Mouse (Mus musculus) left cerebral cortex, postnatal 25 days (tissue): ENCODE results near the gene Sfta2. TPM values are rescaled to one million over a fixed set of nuclear protein-coding genes. Genes with fewer than 3 reads are reported as not detected.

ENCODE experiments used
- DNase-seq, 2 experiments: peaks; one replicate each; pipeline ENCODE4 v3.0.0; 2022; ENCODE audit warnings: low spot score in 2 of 2, mixed read lengths in 1 of 2
- intact Hi-C: fragments of 180-260 bp; cut with DNase I; formaldehyde crosslinking; loops from one replicate; pipeline ENCODE4 v1.15.1; 2025
- total RNA-seq, 2 experiments: library from RNA; stranded (reverse); gene quantifications; 2 replicates each; pipeline ENCODE4 v1.2.3; 2021

The Sfta2 gene
- not detected for total RNA-seq

DNA sequence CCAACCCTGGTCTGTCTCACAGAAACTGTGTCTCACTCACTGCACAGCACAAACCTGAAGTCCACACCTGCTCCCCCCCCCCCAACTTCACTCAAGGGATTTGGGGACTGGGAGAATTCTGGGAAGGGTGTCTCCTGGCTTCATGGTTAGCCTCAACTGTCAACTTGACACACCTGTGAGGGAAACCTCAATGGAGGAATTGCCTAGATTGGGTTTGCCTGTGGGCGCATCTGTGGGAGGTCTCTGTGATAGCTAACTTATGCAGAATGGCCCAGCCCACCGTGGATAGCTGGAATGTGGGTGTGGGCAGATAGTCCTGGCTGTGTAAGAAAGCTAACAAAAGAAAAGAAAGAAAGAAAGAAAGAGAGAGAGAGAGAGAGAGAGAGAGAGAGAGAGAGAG is at the start of gene Sfta2:
Sfta2 (plus strand) TSS at position 301 of the 400 bp plus-strand sequence.
- no peak for DNase-seq
- intact Hi-C loops, result no loop called here

DNA sequence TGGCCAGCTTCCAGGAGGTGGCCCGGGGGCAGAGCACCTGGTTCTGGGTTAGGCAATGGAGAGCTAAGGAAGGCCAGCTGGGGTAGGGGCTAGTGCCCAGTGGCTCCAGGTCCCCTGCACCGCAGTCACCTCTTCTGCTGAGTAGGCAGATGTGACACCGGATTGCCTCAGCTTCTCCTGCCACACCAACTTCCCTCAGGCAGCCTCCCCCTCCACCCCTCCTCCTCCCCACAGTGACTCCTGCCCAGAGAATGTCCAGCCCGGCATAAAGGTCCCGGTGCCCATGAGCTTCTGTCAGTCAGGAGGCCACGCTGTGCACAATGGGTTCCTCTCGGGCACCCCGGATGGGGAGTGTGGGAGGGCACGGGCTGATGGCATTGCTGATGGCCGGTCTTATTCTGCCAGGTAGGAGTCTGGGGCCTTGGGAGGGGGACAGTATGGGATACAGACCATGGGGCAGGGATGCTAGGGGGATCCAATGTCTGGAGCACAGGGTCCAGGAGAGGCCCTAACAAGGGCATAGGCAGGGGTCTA is 49.4 kb upstream of the Sfta2 start, which contains the start of gene Cdsn:
Cdsn (plus strand) TSS at position 248 of the 534 bp plus-strand sequence.
- intact Hi-C loops, result no loop called here
- DNase-seq, result no peak

DNA sequence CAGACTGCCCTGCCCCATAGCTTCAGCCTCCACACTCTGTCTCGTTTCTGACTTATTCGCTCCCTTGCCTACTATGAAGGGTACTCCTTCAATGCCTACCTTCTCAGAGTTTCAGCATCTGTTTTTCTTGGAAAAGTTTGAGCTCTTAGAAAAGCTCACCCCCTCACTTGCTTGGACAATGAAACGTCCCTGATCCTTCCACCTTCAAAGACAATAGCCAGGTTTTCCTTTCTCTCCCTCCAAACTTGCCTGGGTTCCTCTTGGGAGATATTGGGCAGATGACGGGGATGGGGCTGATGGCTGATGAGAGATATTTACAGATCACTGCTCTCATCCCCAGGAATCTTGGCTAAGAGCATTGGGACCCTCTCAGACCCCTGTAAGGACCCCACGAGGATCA is 47.0 kb upstream of the Sfta2 start:
- intact Hi-C loops, result no loop called here
- no peak for DNase-seq

DNA sequence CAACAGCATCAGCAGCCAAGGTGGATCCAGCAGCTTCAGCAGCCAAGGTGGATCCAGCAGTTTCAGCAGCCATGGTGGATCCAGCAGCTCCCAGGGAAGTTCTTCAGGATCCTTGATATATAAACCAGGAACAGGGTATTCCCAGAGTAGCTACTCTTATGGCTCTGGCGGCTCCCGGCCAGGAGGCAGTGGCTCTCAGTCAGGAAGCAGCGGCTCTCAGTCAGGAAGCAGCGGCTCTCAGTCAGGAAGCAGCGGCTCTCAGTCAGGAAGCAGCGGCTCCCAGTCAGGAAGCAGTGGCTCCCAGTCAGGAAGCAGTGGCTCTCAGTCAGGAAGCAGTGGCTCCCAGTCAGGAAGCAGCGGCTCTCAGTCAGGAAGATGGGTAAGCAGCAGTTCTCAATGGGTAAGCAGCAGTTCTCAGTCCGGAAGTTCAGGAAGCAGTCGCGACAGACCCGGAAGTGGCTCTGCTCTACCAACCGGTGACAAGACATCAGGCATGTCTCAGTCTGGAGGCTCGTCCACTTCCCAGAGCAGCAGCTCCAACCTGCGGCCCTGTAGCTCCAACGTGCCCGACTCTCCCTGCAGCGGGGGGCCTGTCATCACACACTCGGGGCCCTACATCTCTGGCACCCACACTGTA is 46.5 kb upstream of the Sfta2 start:
- DNase-seq, result no peak
- intact Hi-C loops, result no loop called here

DNA sequence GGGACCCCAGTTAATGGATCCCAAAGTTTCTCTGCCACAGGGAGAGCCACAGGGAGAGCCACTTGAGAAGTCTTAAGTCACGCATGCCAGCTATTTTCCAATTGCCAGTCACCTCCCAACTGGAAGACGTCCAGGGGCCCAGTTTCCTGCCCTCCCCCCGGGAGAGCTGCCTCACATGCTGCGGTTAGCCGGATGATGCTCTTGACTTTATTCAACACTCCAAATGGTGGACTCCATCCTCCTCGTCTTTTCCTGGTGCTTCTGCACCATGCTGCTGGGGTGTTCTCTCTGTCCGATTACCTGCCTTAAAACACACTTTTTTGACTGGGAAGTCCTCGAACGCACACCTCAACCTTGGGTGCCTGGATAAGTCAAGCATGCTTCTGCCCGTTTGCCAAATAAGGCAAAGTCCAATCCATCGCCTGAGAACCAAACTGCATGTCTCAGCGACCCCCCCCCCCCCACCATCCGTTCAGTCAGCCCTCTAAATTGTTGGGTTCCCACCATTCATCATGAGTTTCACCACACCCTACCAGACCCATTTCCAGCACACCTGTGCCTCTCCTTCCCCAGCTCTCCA is 45.1 kb upstream of the Sfta2 start:
- intact Hi-C loops, result no loop called here

DNA sequence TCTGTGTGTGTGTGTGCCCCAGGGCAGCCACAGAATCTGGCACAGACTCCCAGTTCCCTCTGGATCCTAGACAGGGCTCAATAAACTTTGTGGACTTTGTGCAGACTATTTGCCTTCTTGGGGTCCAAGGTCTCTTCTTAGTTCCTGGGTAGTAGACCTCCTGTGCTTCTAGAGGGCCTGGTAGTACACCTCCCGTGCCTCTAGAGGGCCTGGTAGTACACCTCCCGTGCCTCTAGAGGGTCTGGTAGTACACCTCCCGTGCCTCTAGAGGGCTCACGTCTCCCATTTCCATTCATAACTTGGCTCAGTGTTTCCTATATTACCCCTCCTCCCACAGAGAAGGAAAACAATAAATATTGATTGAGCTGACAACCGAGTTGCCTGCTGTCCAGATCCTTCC is 44.5 kb upstream of the Sfta2 start:
- peak in 1 of 2 experiments; percentile 32 for DNase-seq

More for the DNA sequence above, 45.1 kb upstream of the Sfta2 start:
- no peak for DNase-seq

DNA sequence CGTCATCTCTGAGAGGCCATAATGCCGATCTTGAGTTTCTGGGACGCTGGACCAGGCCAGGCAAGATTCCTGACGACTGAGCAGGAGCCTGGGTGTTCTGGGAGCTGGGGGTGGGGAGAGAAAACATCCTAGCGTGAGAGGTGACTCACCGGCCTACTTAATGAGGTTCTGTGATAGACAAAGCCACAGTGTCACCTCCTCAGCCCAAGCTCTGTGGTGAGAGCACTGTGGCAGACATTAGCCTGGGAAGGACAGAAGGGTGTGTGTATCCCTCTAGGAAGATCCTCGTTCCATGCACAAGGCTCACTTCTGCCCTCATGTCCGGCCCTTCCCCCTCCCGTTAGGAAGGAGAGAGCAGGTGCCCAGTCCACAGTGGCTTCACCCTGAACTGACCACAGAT is 44.0 kb upstream of the Sfta2 start:
- intact Hi-C loops, result no loop called here
- no peak for DNase-seq

More for the DNA sequence above, 44.5 kb upstream of the Sfta2 start:
- intact Hi-C loops, result no loop called here

DNA sequence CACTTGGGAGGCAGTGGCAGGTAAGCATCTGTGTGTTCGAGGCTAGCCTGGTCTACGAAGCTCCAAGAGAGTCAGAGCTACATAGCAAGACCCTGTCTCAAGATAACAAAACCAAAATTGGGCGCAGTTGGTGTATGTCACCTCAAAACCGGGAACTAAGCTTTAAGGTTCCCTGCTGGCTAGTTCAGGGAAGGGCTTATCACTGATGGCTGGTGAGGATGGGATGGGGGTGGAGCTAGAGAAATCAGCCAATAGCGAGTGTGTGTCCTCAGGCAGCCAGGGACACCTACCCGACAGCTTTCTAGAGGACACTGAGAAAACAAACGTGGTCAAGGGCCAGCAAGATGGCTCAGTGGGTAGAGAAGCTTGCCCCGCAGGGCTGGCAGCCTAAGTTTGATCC is 43.1 kb upstream of the Sfta2 start:
- DNase-seq, result no peak
- intact Hi-C loops, result no loop called here

DNA sequence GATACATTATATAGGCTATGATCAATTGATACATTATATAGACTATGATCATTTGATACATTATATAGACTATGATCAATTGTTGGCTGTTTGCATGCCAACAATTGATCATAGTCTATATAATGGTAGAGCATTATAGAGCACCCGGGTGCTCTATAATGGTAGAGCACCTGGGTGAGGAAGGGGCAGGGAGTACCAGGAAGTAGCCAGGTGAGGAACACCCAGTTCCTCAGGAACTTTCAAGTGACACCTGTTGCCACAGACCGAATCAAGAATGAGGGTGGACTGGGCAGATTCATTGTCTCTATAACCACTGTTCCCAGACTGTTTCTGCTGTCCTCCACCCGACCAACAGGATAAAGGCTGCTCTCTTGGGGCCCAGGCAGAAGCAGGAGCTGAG is 34.2 kb upstream of the Sfta2 start, which contains the start of gene 2300002M23Rik:
2300002M23Rik (plus strand) TSS at position 301 of the 400 bp plus-strand sequence.
- no peak for DNase-seq
- intact Hi-C loops, result no loop called here

DNA sequence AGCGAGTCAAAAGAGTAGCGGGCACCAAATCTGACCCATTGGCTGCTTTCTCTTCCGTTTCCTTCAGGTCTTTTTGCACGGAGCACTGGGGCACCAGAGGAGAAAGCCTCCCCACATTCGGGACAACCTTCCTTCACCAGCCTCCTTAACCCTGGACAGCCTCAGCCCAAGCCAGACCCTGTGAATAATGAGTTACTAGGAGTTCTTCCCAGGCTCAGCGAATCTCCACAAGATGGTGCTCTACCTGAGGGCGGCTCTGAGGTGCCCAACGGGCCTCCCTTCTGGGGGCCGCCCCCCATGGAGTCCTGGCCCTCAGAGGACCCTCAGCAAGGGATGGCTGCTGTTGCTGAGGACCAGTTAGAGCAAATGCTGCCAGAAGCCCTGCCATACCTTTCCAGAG is 33.6 kb upstream of the Sfta2 start:
- intact Hi-C loops, result no loop called here

DNA sequence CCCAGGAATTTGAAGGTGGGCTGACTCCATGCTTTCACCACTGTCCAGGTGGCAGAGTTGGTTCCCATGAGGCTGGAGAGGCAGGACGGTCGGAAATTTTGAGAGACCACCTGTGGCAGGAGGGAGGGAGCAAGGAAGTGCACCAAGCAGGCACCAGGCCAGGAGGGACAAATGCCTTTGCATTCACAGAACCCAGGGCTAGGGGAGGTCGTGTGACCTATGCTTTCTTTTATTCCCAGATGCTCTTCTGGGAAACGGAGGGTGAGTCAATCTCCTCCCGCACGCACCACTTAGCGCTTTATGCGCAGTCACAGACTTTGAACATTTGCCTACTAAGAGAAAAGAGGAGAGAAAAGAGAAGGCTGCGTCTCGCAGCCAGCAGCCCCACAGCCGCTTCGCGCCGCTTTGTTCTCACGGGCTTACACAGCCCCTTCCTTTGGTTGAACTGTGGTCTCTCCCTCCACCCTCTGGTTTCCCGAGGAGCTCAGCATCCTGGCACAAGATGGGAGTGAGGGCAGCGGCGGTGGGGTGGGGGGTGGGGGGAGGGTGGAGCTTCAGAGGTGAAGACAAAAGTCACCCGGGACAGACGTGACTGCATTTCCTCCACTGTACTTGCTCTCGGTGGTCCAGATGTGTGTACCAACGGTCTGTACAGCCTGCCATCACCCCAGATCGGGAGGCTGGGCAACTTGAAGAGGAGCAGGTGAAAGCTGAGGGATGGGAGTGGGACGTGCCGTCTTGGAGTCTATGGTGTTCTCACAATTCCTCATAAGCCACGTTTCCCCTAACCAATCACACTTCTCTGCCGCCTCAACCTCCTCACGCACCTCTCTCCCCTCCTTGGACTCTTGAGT is 32.0 kb upstream of the Sfta2 start:
- intact Hi-C loops, result no loop called here
- DNase-seq, result no peak

More for the DNA sequence above, 33.6 kb upstream of the Sfta2 start:
- DNase-seq, result no peak

DNA sequence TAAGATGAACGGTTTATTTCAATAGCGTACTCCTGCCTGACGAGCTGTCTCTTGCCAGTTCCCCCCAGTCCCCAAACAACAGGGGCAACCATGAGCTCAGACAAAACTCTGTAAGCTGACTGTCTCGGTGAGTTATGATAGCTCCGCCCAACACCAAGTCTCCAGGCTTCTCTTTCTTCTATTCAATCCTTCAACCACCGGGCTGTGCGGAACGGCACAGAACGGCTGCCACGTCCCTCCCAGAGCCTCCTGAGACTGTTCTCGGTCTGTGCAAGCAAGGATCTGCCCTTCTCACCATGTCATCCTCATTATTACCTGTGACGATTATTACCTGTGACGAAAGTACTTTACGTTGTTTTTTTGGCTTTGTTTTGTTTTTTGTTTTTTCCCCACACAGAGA is 30.5 kb upstream of the Sfta2 start:
- no peak for DNase-seq
- intact Hi-C loops, result no loop called here

DNA sequence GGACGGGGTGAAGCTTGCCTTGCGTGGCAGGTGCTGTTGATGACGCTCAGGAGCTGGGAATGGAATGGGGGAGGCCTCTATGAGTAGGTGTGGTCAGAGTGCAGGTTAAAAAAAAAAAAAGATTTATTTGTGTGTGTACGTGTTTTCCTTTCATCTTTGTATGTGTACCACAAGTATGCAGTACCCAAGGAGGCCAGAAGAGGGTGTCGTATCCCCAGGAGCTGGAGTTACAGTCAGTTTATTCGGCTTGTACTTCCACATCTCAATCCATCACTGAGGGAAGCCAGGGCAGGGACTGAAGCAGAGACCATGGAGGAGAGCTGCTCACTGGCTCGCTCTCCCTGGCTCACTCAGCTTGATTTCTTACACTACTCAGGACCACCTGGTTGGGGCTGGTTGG is 29.9 kb upstream of the Sfta2 start:
- intact Hi-C loops, result no loop called here
- DNase-seq, result no peak

DNA sequence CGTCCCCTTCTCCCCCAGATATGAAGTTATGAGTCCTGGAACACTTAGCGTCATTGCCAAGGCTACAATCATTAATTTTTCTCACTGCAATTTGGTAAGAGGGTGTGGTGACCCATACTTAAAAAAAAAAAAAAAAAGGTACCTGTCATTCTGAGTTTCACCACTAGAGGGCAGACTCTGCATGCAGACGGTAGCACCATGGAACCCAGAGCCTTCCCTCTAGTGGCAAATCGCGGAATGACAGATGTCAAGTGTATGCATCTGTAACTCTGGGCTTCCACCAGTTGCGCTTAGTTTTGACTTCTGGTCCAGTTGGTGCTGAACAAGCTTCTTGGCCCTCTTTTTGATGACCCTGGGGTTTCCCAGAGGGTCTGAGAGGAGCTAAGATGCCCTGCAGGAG is 23.1 kb upstream of the Sfta2 start:
- intact Hi-C loops, result loop anchor here (5.0 kb wide), 1 partner anchor 81 kb away; no protein-coding TSS in a partner anchor
- peak; percentile 68 to 80 for DNase-seq

DNA sequence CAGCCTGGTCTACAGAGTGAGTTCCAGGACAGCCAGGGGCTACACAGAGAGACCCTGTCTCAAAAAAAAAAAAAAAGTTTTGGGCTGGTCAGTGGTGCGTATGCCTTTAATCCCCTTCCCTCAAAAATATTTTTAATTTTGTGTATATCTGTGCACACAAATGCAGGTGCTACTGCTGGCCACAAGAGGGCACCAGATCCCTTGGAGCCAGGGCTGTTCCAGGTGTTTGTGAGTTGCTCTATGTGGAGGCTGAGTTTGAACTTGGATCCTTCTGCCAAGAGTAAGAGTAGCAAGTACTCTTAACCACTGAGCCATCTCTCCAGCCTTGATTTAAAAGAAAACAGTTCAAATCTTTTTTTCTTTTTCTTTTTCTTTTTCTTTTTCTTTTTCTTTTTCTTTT is 18.4 kb upstream of the Sfta2 start:
- intact Hi-C loops, result loop anchor here (5.0 kb wide), 2 partner anchors 84 to 154 kb away; partner anchors contain the start of gene Vars2
- no peak for DNase-seq

DNA sequence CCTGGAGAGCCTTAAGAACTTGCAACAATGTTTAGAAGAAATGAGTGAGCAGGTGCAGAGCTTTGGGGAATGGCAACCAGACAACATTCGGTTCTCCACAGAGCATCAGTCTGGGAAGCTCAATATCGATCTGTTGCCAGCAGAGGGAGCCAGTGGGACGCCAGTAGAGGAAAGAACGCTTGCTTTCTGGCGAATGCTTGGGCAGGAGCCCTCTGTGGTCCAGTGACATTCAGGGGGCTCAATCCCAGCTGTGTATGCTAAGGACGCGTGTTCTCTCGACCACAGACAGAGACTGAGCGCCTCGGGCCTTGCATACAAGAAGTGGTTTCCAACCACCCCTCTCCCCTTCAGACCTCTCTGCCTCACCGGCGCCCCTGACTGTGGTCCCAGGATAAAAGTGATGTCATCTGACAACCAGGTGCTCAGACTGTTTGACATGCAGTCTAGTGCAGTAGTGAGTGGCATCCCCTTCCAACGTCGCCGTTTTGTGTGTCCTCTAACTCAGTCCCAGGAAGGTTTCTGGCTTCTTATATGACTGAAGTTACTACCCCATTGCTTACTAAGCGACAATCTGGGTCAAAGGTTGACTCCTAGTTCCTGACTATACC is 16.9 kb upstream of the Sfta2 start:
- intact Hi-C loops, result loop anchor here (5.0 kb wide), 2 partner anchors 83 to 153 kb away; partner anchors contain the start of gene Vars2

DNA sequence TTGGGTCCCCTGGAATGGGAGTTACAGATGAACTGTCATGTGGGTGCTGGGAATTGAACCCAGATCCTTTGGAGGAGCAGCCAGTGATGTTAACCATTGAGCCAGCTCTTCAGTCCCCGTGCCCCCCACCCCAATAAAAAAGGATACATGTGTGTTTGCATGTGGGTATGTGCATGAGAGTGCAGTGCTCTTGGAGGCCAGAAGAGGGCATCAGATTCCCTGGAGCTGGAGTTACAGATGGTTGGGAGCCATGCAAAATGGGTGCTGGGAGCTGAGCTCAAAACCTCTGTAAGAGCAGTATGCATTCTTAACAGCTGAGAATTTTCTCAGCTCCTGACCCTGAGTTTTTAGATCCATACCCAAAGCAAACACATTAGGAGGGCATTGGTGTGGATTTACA is 14.1 kb upstream of the Sfta2 start:
- intact Hi-C loops, result no loop called here
- no peak for DNase-seq

More for the DNA sequence above, 16.9 kb upstream of the Sfta2 start:
- DNase-seq, result peak; percentile 86 to 91

DNA sequence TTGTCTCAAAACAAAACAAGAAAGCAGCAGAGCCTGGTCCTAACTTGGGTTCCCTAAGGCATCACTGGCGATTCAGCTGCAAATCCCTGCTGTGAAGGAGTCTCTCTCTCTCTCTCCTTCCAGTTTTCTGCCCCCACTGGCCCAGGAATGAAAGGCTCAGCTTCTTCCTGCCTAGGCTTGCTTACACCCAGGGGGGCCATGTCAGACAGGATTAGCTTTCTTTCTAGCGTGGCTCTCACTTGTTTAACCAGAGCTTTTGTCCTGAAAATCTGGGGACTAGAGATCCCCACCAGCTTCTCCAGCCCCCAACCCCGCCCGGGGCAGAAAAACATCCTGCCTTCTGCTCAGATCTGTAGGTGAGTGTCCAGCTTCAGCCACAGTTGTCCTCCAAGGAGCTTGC is 13.0 kb upstream of the Sfta2 start:
- DNase-seq, result no peak
- intact Hi-C loops, result no loop called here

DNA sequence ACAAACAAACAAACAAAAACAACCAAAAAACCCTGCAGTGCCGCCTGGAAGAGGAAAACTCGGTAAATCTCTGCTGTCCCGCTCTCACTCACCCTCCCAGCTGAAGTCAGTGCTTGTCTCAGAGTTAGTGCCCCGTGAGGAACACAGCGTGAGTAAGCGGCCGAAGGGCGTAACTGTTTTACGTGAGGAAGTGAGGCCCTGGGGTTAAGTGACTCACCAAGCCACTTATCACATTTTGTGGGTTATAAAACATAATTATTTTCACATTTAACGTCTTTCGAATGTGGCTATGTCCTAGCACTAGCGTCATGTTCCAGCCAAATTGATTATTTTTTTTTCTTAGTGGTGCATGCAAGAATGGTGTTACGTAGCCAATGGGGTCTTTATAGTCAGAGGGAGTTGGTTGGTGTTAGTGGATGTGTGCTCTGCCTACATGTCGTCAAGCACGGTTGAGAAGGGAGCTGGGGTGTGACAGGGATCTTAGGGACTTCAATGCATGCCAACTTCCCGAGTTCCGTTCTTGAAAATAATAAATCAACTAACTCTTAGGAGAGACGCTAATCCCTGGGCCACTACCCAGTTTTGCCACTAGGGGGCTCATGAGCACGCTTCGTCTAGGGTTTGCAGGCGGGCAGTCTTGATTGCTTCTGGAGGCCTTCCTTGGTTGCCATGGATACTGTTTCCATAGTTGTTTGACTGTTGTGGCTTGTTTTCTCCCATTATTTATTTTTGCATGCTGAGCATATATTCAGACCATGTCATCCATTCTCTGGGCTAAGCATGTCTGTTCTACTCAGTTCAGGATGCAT is 10.7 kb upstream of the Sfta2 start:
- intact Hi-C loops, result loop anchor here (1.0 to 2.0 kb wide), 2 partner anchors 45 to 76 kb away; partner anchors contain the start of gene Vars2
- peak; percentile 80 to 83 for DNase-seq
